Mouse (Mus musculus) bone marrow, adult 2 months (tissue): ENCODE data around the gene Klf1. TPM values are rescaled to one million over a fixed set of nuclear protein-coding genes. Genes with fewer than 3 reads are reported as not detected.

Experiments used
- H3K27ac ChIP-seq: fragments of 200-500 bp; 2 replicates; pipeline ENCODE4 v1.5.1; 2012; ENCODE audit warnings: low read depth, mild to moderate bottlenecking, control low read depth, inconsistent platforms, low read length; ENCODE audit not compliant: control insufficient read depth, poor library complexity, insufficient read depth
- H3K4me1 ChIP-seq: fragments of 200-500 bp; 2 replicates; pipeline ENCODE4 v1.6.1; 2011; ENCODE audit warnings: low read length; ENCODE audit not compliant: control insufficient read depth, insufficient read depth
- H3K4me3 ChIP-seq: fragments of 200-500 bp; replicated peaks from 2 replicates; pipeline ENCODE3; 2011; ENCODE audit warnings: mild to moderate bottlenecking, low read depth, low read length, control low read depth; ENCODE audit not compliant: control insufficient read depth
- CTCF ChIP-seq: fragments of 200-500 bp; IDR thresholded peaks from 2 replicates; pipeline ENCODE4 v1.5.1; 2011; ENCODE audit warnings: low read length, control low read depth; ENCODE audit not compliant: control insufficient read depth, insufficient read depth
- POLR2A ChIP-seq: fragments of 200-500 bp; IDR thresholded peaks from 2 replicates; pipeline ENCODE4 v1.6.1; 2011; ENCODE audit warnings: low read depth, mild to moderate bottlenecking, control low read depth, low read length, borderline replicate concordance; ENCODE audit not compliant: control insufficient read depth
- WGBS: fragments of 180-500 bp; shearing (Covaris S2); methylation state at CpG from one replicate; pipeline ENCODE4 v1.1.7; 2018; 5-methylcytosine and 5-hydroxymethylcytosine counted together
- polyA plus RNA-seq: library from polyadenylated mRNA; stranded (reverse); fragments of >200 nt; gene quantifications from 2 replicates; pipeline ENCODE4 v1.2.4, GENCODE M21; 2011; ENCODE audit warnings: low replicate concordance; ENCODE audit not compliant: missing spikeins, insufficient read depth, insufficient read length

The Klf1 gene
- polyA plus RNA-seq, 1 experiment: 142 TPM

GRCm38 (mm10) chr8:84877297-84878035 is 24.3 kb upstream of the Klf1 start:
- no peak overlapping the region for H3K4me3 ChIP-seq
- H3K4me1 ChIP-seq: no peaks in the 10 kb centered on the region
- TF ChIP-seq CTCF: no peak
- no peak for TF ChIP-seq POLR2A
- no peak overlapping the region for H3K27ac ChIP-seq
- 69% methylated on average over 3 of the region's 3 CpGs for WGBS

- no peak overlapping the region for H3K27ac ChIP-seq
Observed at GRCm38 (mm10) chr8:84878915-84879314, 22.8 kb upstream of the Klf1 start.

GRCm38 (mm10) chr8:84884728-84885127 is 17.0 kb upstream of the Klf1 start:
- H3K27ac ChIP-seq: no peak overlapping the region
- no peaks in the 10 kb centered on the region; the same call in 1 of the 2 replicates for H3K4me1 ChIP-seq
- WGBS: 75% methylated on average over 4 of the region's 4 CpGs
- TF ChIP-seq CTCF (no peak), POLR2A (no peak)
- H3K4me3 ChIP-seq: no peak overlapping the region

More at GRCm38 (mm10) chr8:84878915-84879314, 22.8 kb upstream of the Klf1 start:
- Histone ChIP-seq H3K4me3 (no peak overlapping the region), H3K4me1 (no peaks in the 10 kb centered on the region)
- 65% methylated on average over 1 of the region's 1 CpGs for WGBS
- TF ChIP-seq POLR2A: no peak
- no peak for TF ChIP-seq CTCF

- 92% methylated on average over 3 of the region's 3 CpGs for WGBS
- no peak overlapping the region for H3K27ac ChIP-seq
- peaks cover 2% of the 10 kb centered on the region; the same call in 1 of the 2 replicates for H3K4me1 ChIP-seq
- H3K4me3 ChIP-seq: no peak overlapping the region
- TF ChIP-seq CTCF (no peak), POLR2A (no peak)
Observed at GRCm38 (mm10) chr8:84888280-84888679, 13.4 kb upstream of the Klf1 start.

GRCm38 (mm10) chr8:84889141-84889540 is 12.6 kb upstream of the Klf1 start:
- Histone ChIP-seq H3K4me3 (no peak overlapping the region), H3K27ac (no peak overlapping the region), H3K4me1 (peaks cover 2% of the 10 kb centered on the region; the same call in 1 of the 2 replicates)
- 87% methylated on average over 1 of the region's 1 CpGs for WGBS
- no peak for TF ChIP-seq CTCF
- TF ChIP-seq POLR2A: no peak

GRCm38 (mm10) chr8:84892993-84893708 is 8.6 kb upstream of the Klf1 start:
- TF ChIP-seq POLR2A: peak; percentile 46; the same call in 1 of the 2 replicates
- TF ChIP-seq CTCF: no peak
- Histone ChIP-seq H3K4me1 (peaks cover 2% of the 10 kb centered on the region; the same call in 1 of the 2 replicates), H3K27ac (peak overlapping the region; percentile 23; the same call in 1 of the 2 replicates), H3K4me3 (peak overlapping the region; percentile 76)
- WGBS: 19% methylated on average over 31 of the region's 31 CpGs

GRCm38 (mm10) chr8:84893709-84894134 is 8.0 kb upstream of the Klf1 start, which contains the start of gene Gcdh:
TSS of gene Gcdh (minus strand) at chr8:84893921.
- H3K4me1 ChIP-seq: peaks cover 2% of the 10 kb centered on the region; the same call in 1 of the 2 replicates
- H3K27ac ChIP-seq: peak within 1 kb of the TSS; percentile 23; the same call in 1 of the 2 replicates
- peak within 1 kb of the TSS; percentile 76 for H3K4me3 ChIP-seq
- WGBS: under 1% methylated on average over 11 of the region's 11 CpGs
- no peak for TF ChIP-seq CTCF
- no peak for TF ChIP-seq POLR2A

GRCm38 (mm10) chr8:84895963-84896362 is 5.8 kb upstream of the Klf1 start:
- no peak for TF ChIP-seq POLR2A
- no peak for TF ChIP-seq CTCF
- peaks cover 6% of the 10 kb centered on the region; the same call in 1 of the 2 replicates for H3K4me1 ChIP-seq
- 71% methylated on average over 5 of the region's 5 CpGs for WGBS

More at GRCm38 (mm10) chr8:84895963-84896362, 5.8 kb upstream of the Klf1 start:
- no peak overlapping the region for H3K4me3 ChIP-seq
- H3K27ac ChIP-seq: no peak overlapping the region
